Mouse (Mus musculus) cerebellum, adult 9-11 months (tissue): ENCODE data around the gene Gmip.

Experiments
- DNase-seq: peaks from one replicate; pipeline ENCODE4 v3.0.0; 2022

Gene Gmip

DNA sequence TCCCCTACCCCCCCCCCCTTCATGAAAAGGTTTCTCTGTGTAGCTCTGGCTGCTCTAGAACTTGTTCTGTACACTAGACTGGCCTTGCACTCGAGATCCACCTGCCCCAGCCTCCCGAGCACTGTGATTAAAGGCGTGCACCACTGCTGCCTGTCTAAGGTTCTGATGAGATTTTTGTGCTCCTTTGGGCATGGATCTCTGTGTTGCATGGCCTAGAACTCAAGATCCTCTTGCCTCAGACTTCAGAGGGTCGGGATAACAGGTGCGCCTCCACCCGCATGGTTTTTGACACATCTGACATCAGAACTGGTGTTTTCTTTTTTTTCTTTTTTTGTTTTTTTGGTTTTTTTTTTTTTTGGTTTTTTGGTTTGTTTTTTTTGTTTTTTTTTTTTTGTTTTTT, 3.9 kb upstream of the Gmip start:
- peak; percentile 1 for DNase-seq

GRCm38 (mm10) chr8:69805086-69805485, 3.4 kb upstream of the Gmip start:
- DNase-seq: no peak

GRCm38 (mm10) chr8:69805491-69805890, 3.0 kb upstream of the Gmip start:
- peak; percentile 10 for DNase-seq

- DNase-seq: no peak
Measured at GRCm38 (mm10) chr8:69807236-69807635, 1.2 kb upstream of the Gmip start.

GRCm38 (mm10) chr8:69808864-69809403, 455 bp downstream of the Gmip start:
- no peak for DNase-seq

DNA sequence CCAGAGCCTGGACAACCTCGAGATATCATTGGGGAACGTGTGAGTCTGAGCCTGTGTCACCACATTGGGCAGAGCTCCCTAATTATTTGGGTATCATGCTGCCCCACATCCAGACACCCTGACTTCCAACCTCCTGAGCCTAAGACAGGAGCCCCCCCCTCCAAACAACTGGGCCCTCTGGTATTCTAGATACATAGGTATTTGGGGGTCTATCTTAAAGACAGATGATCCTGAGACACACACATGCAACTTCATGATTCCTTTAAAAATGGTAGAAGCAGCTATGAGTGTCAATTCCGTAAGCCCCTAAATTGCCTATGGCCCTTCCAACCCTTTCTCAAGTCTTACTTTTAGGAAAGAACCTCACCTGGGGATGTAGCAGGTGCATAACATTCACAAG, 1.3 kb downstream of the Gmip start:
- DNase-seq: no peak

- DNase-seq: no peak
Measured at GRCm38 (mm10) chr8:69814881-69815280, 6.4 kb downstream of the Gmip start.

- no peak for DNase-seq
Measured at GRCm38 (mm10) chr8:69815396-69815795, 6.9 kb downstream of the Gmip start.

DNA sequence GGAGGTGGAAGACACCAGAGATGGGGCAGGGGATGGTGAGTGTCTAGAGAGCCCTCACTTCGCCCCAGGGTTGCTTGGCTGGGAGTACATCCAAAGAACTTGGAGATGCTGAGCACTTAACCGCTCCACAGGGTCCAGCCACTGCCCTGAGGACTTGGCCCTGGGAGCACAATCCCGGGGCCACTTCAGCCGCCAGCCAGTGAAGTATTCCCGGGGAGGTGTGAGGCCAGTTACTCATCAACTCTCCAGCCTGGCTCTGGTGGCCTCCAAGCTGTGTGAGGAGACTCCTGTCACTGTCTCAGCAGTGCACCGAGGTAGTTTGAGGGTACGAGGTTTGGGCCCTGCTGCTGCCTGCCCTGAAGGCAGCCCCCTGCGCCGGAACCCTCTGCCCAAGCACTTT, 12.0 kb downstream of the Gmip start:
- DNase-seq: peak; percentile 4

GRCm38 (mm10) chr8:69821971-69822385, 13.5 kb downstream of the Gmip start:
- DNase-seq: peak; percentile 10

DNA sequence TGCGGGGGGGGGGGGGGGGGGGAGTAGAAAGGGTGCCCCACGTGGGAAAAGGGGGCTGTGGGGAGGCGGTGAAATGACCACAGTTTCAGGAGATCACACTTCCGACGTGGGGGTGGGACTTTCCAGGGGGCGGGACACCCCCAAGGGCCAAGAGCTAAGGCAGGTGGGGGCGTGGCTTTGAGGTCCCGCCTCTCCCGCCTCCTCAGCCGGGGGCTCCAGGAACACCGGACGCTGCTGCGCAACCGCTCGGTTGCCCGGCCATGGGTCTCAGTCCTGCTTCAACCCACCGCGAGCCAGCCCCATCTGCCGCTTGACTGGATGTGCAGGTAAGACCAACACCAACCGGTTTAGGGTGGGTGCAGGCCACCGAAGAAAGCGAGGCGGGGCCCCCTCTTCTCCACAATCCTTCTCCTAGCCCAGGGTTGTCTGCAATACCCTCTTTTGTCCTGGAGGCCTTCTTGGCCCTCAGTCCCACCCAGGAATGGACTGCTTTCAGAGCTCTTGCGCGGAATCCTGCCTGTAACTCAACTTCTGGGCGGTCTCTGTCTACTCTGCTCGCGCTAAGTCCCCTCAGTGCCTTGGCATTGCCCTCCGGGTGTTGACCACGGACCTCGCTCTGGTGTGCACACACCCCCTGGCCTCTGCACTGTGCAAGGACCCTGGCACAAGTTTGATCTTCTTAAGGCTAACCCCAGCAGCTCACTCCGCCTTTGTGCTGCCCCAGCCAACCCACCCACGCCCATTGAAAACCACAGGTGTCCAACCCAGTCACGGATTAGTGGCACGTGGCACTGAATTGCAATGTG, 14.1 kb downstream of the Gmip start, which contains the start of gene Lpar2:
Gene Lpar2, plus strand, starts transcription at position 44 of the 806 bp plus-strand sequence.
- peak; percentile 25 for DNase-seq

DNA sequence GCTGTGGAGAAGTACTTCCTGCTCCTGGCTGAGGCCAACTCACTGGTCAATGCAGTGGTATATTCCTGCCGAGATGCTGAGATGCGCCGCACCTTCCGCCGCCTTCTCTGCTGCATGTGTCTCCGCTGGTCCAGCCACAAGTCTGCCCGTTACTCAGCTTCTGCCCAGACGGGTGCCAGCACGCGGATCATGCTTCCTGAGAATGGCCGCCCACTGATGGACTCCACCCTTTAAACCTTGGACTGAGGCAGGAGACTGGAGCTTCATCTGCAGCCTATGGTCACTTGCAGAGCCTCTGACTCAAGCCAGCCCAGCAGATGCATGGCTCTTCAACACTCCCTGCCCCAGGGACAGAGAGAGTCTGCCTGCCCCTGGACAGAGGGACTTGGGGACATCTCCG, 17.9 kb downstream of the Gmip start:
- DNase-seq: no peak

- DNase-seq: peak; percentile 88
Measured at GRCm38 (mm10) chr8:69832298-69832853, 23.9 kb downstream of the Gmip start, which contains the start of gene Pbx4. Pbx4 (plus strand) TSS chr8:69832491.

DNA sequence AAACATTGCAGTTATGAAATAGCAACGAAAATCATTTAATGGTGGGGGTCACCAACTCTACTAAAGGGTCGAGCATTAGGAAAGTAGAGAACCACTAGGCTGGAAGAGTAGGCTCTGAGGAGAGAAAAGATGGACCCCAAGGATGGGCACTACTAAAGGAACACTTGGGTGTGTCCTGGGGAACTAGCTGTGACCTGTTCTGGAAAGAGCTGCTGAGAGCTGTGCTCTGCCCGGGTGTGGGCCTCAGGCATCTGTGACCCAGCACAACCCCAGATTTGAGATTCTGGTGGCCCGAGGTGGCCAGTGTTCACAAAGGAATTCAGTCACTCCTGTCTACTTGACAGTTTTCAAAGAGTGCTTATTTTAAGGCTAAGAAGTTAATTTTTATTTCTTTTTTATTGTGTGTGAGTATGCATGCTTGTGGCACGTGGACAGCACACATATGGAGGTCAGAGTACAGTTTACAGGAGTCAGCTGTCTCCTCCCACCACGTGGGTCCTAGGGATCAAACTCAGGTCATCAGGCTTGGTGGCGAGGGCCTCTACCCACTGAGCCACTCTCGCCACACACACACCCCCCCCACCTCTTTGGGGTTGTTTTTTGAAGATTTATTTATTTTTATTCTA, 28.7 kb downstream of the Gmip start:
- DNase-seq: no peak

- no peak for DNase-seq
Measured at GRCm38 (mm10) chr8:69847167-69848065, 38.9 kb downstream of the Gmip start.

- DNase-seq: no peak
Measured at GRCm38 (mm10) chr8:69848951-69849350, 40.5 kb downstream of the Gmip start.

- no peak for DNase-seq
Measured at GRCm38 (mm10) chr8:69849899-69850298, 41.4 kb downstream of the Gmip start.

- no peak for DNase-seq
Measured at GRCm38 (mm10) chr8:69850926-69851506, 42.5 kb downstream of the Gmip start.

GRCm38 (mm10) chr8:69853869-69854268, 45.4 kb downstream of the Gmip start:
- no peak for DNase-seq

- no peak for DNase-seq
Measured at GRCm38 (mm10) chr8:69860807-69861206, 52.3 kb downstream of the Gmip start.

DNA sequence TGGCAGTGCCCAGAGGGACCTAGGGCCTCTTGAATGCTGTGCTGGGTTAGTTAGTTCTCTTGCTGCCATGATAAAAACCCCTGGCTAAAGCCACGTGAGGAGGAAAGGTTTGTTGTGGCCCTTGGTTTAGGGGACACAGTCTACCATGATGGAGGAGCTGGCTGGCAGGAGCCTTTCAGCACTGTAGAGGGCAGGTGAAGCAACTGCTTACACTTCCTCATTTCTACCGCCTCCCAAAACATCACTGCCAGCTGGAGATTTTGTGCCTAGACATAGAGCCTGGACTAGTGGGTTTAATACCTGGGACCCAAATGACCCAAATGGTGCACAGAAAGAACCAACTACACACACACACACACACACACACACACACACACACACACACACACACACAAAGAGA, 52.8 kb downstream of the Gmip start:
- DNase-seq: no peak

DNA sequence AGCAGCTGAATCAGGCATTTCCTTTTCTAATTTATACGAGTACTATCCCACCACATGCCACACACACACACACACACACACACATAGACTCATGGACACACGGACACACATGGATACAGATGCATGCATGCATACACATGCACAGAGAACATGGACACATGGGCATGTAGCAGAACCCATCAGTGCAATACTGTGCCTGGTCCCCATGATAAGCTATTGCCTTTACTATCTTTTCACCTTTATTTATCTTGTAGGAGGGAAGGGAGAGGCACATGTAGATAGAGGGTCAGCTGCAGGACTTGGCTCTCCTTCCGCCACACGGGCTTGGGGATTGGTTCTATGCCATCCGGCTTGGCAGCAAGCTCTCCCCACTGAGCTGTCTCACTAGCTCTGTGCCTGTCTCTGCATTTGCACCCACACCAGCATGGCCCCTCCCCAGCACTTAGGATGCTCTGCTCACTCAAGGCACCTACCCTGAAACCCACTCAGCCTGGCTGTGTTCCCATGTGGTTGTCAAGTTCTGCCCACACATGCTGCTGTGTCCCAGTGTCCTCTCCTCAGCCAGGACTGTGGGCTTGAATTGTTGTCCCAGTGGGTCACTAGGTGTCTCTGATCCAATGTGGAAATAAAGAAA, 55.0 kb downstream of the Gmip start:
- DNase-seq: no peak
